Comparison of ENCODE assay signal across 27 mouse cellular contexts in genomic region chr10:62283206-62283792, GRCm38 (mm10). TPM values are rescaled to one million over a fixed set of nuclear protein-coding genes. Genes with fewer than 3 reads are reported as not detected.
DNase-seq lines count a peak whose midpoint lies in the region; ATAC-seq and TF ChIP-seq lines count a peak whose summit lies in the region.
"Had no signal": no experiment of that assay in that cellular context is flagged by ENCODE, and none has a peak within 500 bp of the region (broad histone marks: within the 10 kb centered on the region; RNA-seq: fewer than 3 reads in every experiment).

No protein-coding gene starts in this region.

- H3K27me3 ChIP-seq in intestine, postnatal 0 days (replicated peaks; ENCODE audit: control insufficient read depth, insufficient read depth, low read length), result no peaks in the 10 kb centered on the region
- no peaks in the 10 kb centered on the region for H3K27me3 ChIP-seq in intestine, embryonic 15.5 days (replicated peaks)
- no peaks in the 10 kb centered on the region for H3K27me3 ChIP-seq in ES-Bruce4 (ENCODE audit: control insufficient read depth, insufficient read depth, low read length, poor library complexity, severe bottlenecking)
- H3K27me3 ChIP-seq in midbrain, postnatal 0 days (ENCODE audit: insufficient read depth, low read length), result no peaks in the 10 kb centered on the region
- H3K27me3 ChIP-seq: CH12.LX; embryonic facial prominence, embryonic 12.5 days; forebrain, embryonic 13.5 days; heart, embryonic 12.5 days; Patski had no signal

- TF ChIP-seq EP300 in ES-Bruce4 (IDR thresholded peaks at IDR 0.05; ENCODE audit: insufficient read depth, low read depth, low read length), result no peak

- TF ChIP-seq POLR2A in ES-Bruce4 (IDR thresholded peaks at IDR 0.05; ENCODE audit: insufficient read depth, low read length), result no peak

- H3K27ac ChIP-seq in intestine, postnatal 0 days (ENCODE audit: low read depth, low read length), result 0 out of 2 replicates have a peak overlapping the region, but pooled peaks have one; percentile 15
- H3K27ac ChIP-seq in intestine, embryonic 15.5 days, result no peak overlapping the region
- H3K27ac ChIP-seq in ES-Bruce4 (ENCODE audit: insufficient read depth, low read length), result peak overlapping the region; percentile 73
- no peak overlapping the region for H3K27ac ChIP-seq in midbrain, postnatal 0 days (ENCODE audit: low read depth, low read length)
- H3K27ac ChIP-seq: embryonic facial prominence, embryonic 12.5 days; forebrain, embryonic 13.5 days; hindbrain, embryonic 10.5 days; hindbrain, embryonic 14.5 days had no signal

- DNase-seq in R1 (ENCODE audit: low read depth, low spot score), result peak; percentile 77
- DNase-seq in gonadal fat pad, adult 2 months (ENCODE audit: low read depth), result peak; percentile 75
- DNase-seq in testis, postnatal 14 days (ENCODE audit: low spot score), result no peak
- no peak for DNase-seq in midbrain, postnatal 0 days (ENCODE audit: low spot score)
- DNase-seq in cerebellum, postnatal 36 days, result no peak
- DNase-seq: adrenal gland, adult 8-10 months; cerebellum, adult 11-12 months; cerebellum, adult 9-10 months; embryo, embryonic 11 days; gastrocnemius, postnatal 10 days; kidney, adult 11 months; kidney, adult 9 months had no signal

- no peaks in the 10 kb centered on the region for H3K4me1 ChIP-seq in intestine, postnatal 0 days (replicated peaks; ENCODE audit: control insufficient read depth, insufficient read depth, low read length)
- H3K4me1 ChIP-seq in intestine, embryonic 15.5 days (replicated peaks), result no peaks in the 10 kb centered on the region
- H3K4me1 ChIP-seq in ES-Bruce4 (ENCODE audit: control insufficient read depth, insufficient read depth, low read length), result peaks cover 6% of the 10 kb centered on the region
- no peaks in the 10 kb centered on the region for H3K4me1 ChIP-seq in midbrain, postnatal 0 days (ENCODE audit: insufficient read depth, low read length)
- H3K4me1 ChIP-seq: embryonic facial prominence, embryonic 12.5 days; forebrain, embryonic 13.5 days had no signal

- peaks cover 25% of the 10 kb centered on the region for H3K36me3 ChIP-seq in intestine, postnatal 0 days (ENCODE audit: control insufficient read depth, insufficient read depth)
- H3K36me3 ChIP-seq in intestine, embryonic 15.5 days, result 0 out of 2 replicates have a peak, but pooled peaks cover 3% of the 10 kb centered on the region
- H3K36me3 ChIP-seq in ES-Bruce4 (ENCODE audit: control insufficient read depth, insufficient read depth, low read length, poor library complexity, severe bottlenecking), result no peaks in the 10 kb centered on the region
- peaks cover 69% of the 10 kb centered on the region for H3K36me3 ChIP-seq in midbrain, postnatal 0 days (ENCODE audit: insufficient read depth, low read length)

- H3K4me3 ChIP-seq in intestine, postnatal 0 days (ENCODE audit: low read depth, low read length), result no peak overlapping the region
- no peak overlapping the region for H3K4me3 ChIP-seq in intestine, embryonic 15.5 days (replicated peaks)
- H3K4me3 ChIP-seq in ES-Bruce4 (ENCODE audit: low read depth, low read length), result no peak overlapping the region
- H3K4me3 ChIP-seq in midbrain, postnatal 0 days (ENCODE audit: low read depth, low read length), result no peak overlapping the region
- H3K4me3 ChIP-seq: embryonic facial prominence, embryonic 12.5 days; forebrain, embryonic 13.5 days; heart, embryonic 12.5 days; hindbrain, embryonic 10.5 days had no signal

- H3K9me3 ChIP-seq in intestine, postnatal 0 days (ENCODE audit: control insufficient read depth), result no peaks in the 10 kb centered on the region
- no peaks in the 10 kb centered on the region for H3K9me3 ChIP-seq in intestine, embryonic 15.5 days
- H3K9me3 ChIP-seq in ES-Bruce4 (replicated peaks; ENCODE audit: control insufficient read depth, insufficient read depth, low read length, poor library complexity, severe bottlenecking), result no peaks in the 10 kb centered on the region
- H3K9me3 ChIP-seq in midbrain, postnatal 0 days (ENCODE audit: low read length), result no peaks in the 10 kb centered on the region
- H3K9me3 ChIP-seq: embryonic facial prominence, embryonic 12.5 days; forebrain, embryonic 13.5 days; heart, embryonic 12.5 days; hindbrain, embryonic 10.5 days had no signal

- H3K9ac ChIP-seq in intestine, postnatal 0 days (ENCODE audit: low read depth, low read length), result no peak overlapping the region
- no peak overlapping the region for H3K9ac ChIP-seq in intestine, embryonic 15.5 days
- 0 out of 2 replicates have a peak overlapping the region, but pooled peaks have one; percentile 10 for H3K9ac ChIP-seq in ES-Bruce4 (ENCODE audit: low read depth, poor library complexity, severe bottlenecking)
- H3K9ac ChIP-seq in midbrain, postnatal 0 days (replicated peaks; ENCODE audit: low read length, poor library complexity, severe bottlenecking), result no peak overlapping the region
- H3K9ac ChIP-seq: embryonic facial prominence, embryonic 12.5 days; forebrain, embryonic 13.5 days; heart, embryonic 12.5 days; hindbrain, embryonic 14.5 days had no signal

- TF ChIP-seq CTCF in intestine, postnatal 0 days (IDR thresholded peaks at IDR 0.05; ENCODE audit: low read depth), result no peak
- TF ChIP-seq CTCF in ES-Bruce4 (IDR thresholded peaks at IDR 0.05; ENCODE audit: low read depth, low read length), result no peak
- no peak for TF ChIP-seq CTCF in midbrain, postnatal 0 days (IDR thresholded peaks at IDR 0.05)

- 86% methylated on average over 4 of the region's 4 CpGs for WGBS in intestine, postnatal 0 days
- WGBS in intestine, embryonic 15.5 days, result 80% methylated on average over 4 of the region's 4 CpGs
- 84% methylated on average over 4 of the region's 4 CpGs for WGBS in midbrain, postnatal 0 days

- ATAC-seq in intestine, postnatal 0 days, result no peak
- ATAC-seq in intestine, embryonic 15.5 days, result no peak
- ATAC-seq in midbrain, postnatal 0 days (ENCODE audit: low FRiP score), result no peak
- ATAC-seq: forebrain, embryonic 13.5 days; Patski had no signal

- no peak overlapping the region for H3K4me2 ChIP-seq in intestine, postnatal 0 days (replicated peaks; ENCODE audit: low read depth)
- no peak overlapping the region for H3K4me2 ChIP-seq in intestine, embryonic 15.5 days (replicated peaks)
- no peak overlapping the region for H3K4me2 ChIP-seq in midbrain, postnatal 0 days (ENCODE audit: low read depth, low read length, poor library complexity, severe bottlenecking)
- H3K4me2 ChIP-seq: embryonic facial prominence, embryonic 12.5 days; forebrain, embryonic 13.5 days; heart, embryonic 12.5 days; hindbrain, embryonic 14.5 days had no signal

RNA-seq across cellular contexts. Expression of gene Tacr2, which starts 31.1 kb away (rescaled TPM):
- polyA plus RNA-seq in intestine, postnatal 0 days (2015; fragmentation: Nextera tagmentation; extraction: Ambion mirVana), result 0.31 and 0.90 TPM in 2 replicates
- polyA plus RNA-seq in intestine, embryonic 15.5 days (2015; fragmentation: Nextera tagmentation; extraction: Ambion mirVana), result 0.44 and 0.72 TPM in 2 replicates
- not detected in 2 replicates for polyA plus RNA-seq in ES-Bruce4 (2011; ENCODE audit: insufficient read depth, insufficient read length, low read depth, missing spikeins)
- polyA plus RNA-seq in gonadal fat pad, adult 2 months (2012; rRNA removed), result 0.10 and 0.36 TPM in 2 replicates
- not detected in 2 replicates for total RNA-seq in midbrain, postnatal 0 days (2014; rRNA removed)
- 0.06 TPM in 1 of 2 replicates, not detected in the other for polyA plus RNA-seq in midbrain, postnatal 0 days (2015; fragmentation: Nextera tagmentation; extraction: Ambion mirVana)
- total RNA-seq: common myeloid progenitor, adult 5-6 weeks; gastrocnemius, postnatal 10 days; gastrocnemius, postnatal 4 days; heart, adult 8-10 months; heart, postnatal 25 days had no signal
- polyA plus RNA-seq: brain, embryonic 14.5 days; embryonic facial prominence, embryonic 12.5 days; forebrain, embryonic 13.5 days; heart, embryonic 12.5 days; hindbrain, embryonic 10.5 days had no signal

RNA-seq across cellular contexts. Expression of gene Tspan15, which starts 52.2 kb away (rescaled TPM):
- 96.8 and 100 TPM in 2 replicates for polyA plus RNA-seq in intestine, postnatal 0 days (2015; fragmentation: Nextera tagmentation; extraction: Ambion mirVana)
- polyA plus RNA-seq in intestine, embryonic 15.5 days (2015; fragmentation: Nextera tagmentation; extraction: Ambion mirVana), result 57.0 and 66.9 TPM in 2 replicates
- polyA plus RNA-seq in ES-Bruce4 (2011; ENCODE audit: insufficient read depth, insufficient read length, low read depth, missing spikeins), result 8.5 and 10.4 TPM in 2 replicates
- 112 and 132 TPM in 2 replicates for polyA plus RNA-seq in gonadal fat pad, adult 2 months (2012; rRNA removed)
- total RNA-seq in midbrain, postnatal 0 days (2014; rRNA removed), result 13.8 and 20.2 TPM in 2 replicates
- polyA plus RNA-seq in midbrain, postnatal 0 days (2015; fragmentation: Nextera tagmentation; extraction: Ambion mirVana), result 17.0 and 19.0 TPM in 2 replicates

Comparison
In these comparisons a context has a peak if more than half of its experiments do, and no peak if none do; other contexts are left out.
1. H3K27ac ChIP-seq: peak in intestine, postnatal 0 days (single experiment) and ES-Bruce4 (single experiment); none in intestine, embryonic 15.5 days (single experiment) and midbrain, postnatal 0 days (single experiment).
2. DNase-seq: peak in R1 (single experiment) and gonadal fat pad, adult 2 months (single experiment); none in testis, postnatal 14 days (single experiment), midbrain, postnatal 0 days (single experiment) and cerebellum, postnatal 36 days (0 of 2).